Mouse (Mus musculus): ENCODE results near the gene Zfp526. TPM values are rescaled to one million over a fixed set of nuclear protein-coding genes. Genes with fewer than 3 reads are reported as not detected.

Gene Zfp526
- polyA plus RNA-seq, 1 experiment, result 18.0 TPM

DNA sequence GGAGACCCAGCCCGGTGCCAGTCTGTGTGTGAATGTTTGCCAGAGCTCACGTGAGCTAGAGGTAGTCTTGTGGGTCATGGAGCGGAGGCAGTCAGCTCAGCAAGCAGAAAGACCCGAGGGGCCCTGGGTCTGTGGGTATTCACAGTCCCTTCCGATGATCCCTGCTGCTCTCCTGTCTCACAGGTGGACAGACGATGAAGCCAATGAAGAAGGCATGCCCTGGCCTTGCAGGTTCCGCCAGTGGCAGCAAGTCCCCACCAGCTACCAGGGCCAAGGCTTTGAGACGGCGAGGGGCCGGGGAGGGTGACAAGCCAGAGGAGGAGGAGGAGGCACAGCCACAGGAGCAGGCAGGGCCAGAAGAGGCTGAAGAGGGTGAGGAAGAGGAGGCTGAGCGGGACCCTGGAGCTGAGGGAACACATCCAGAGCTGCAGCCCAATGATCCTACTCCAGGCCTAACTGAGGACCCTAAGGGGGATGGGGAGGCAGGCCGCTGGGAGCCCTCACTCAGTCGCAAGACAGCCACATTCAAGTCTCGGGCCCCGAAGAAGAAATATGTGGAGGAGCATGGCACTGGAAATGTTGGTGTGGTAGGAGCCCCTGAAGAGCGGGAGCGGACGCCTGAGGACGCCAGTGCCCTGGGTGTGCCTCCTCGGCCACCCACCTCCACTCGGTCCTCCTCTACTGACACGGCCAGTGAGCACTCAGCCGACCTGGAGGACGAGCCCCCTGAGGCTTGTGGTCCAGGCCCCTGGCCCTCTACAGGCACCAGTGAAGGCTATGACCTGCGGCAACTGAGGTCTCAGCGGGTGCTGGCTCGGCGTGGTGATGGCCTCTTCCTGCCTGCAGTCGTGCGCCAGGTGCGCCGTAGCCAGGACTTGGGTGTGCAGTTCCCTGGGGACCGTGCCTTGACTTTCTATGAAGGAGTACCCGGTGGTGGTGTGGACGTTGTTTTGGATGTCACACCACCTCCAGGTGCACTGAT, 49.7 kb downstream of the Zfp526 start:
- DNase-seq, result no peak
- Histone ChIP-seq H3K4me1 (ENCODE audit: control insufficient read depth, insufficient read depth, low read length) (peaks cover 14% of the 10 kb centered on the region), H3K4me3 (replicated peaks; ENCODE audit: extremely low read depth, low read depth, low read length) (no peak overlapping the region)
- 88% methylated on average over 35 of the region's 35 CpGs for WGBS
- TF ChIP-seq POLR2A (IDR thresholded peaks at IDR 0.05; ENCODE audit: borderline replicate concordance, extremely low read depth, low read depth, low read length) (no peak), CTCF (IDR thresholded peaks at IDR 0.05; ENCODE audit: insufficient read depth, low read length) (no peak)

DNA sequence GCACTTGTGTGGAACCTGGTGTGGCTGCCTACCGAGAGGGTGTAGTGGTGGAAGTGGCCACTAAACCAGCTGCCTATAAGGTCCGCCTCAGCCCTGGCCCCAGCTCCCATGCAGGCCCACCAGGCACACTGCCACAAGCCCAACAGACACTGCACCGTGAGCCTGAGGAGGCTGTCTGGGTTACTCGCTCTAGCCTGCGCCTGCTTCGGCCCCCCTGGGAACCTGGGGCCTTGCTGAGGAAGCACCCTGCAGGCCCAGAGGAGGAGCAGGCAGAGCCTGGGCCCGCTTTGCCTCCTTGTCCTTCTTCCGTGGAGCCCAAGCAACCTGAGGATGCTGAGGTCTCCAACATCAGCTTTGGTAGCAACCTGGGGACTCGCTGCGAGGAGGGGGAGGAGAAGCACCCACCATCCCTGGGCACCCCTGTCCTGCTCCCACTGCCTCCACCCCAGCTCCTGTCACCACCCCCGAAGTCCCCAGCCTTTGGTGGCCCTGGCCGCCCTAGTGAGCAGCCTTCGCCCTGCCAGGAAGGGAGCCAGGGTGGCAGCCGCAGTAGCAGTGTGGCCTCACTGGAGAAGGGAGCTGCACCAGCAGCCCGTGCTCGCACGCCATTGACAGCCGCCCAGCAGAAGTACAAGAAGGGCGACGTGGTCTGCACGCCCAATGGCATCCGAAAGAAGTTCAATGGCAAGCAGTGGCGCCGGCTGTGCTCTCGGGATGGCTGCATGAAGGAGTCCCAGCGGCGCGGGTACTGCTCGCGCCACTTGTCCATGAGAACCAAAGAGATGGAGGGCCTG, 50.6 kb downstream of the Zfp526 start:
- Histone ChIP-seq H3K4me1 (ENCODE audit: control insufficient read depth, insufficient read depth, low read length) (peaks cover 14% of the 10 kb centered on the region), H3K4me3 (replicated peaks; ENCODE audit: extremely low read depth, low read depth, low read length) (no peak overlapping the region)
- TF ChIP-seq POLR2A (IDR thresholded peaks at IDR 0.05; ENCODE audit: borderline replicate concordance, extremely low read depth, low read depth, low read length), result no peak
- TF ChIP-seq CTCF (IDR thresholded peaks at IDR 0.05; ENCODE audit: insufficient read depth, low read length), result no peak
- WGBS, result 88% methylated on average over 30 of the region's 30 CpGs
- no peak for DNase-seq

GRCm38 (mm10) chr7:25272445-25273258, 51.4 kb downstream of the Zfp526 start:
- no peak for DNase-seq
- peaks cover 17% of the 10 kb centered on the region for H3K4me1 ChIP-seq (ENCODE audit: control insufficient read depth, insufficient read depth, low read length)
- no peak overlapping the region for H3K4me3 ChIP-seq (replicated peaks; ENCODE audit: extremely low read depth, low read depth, low read length)
- 85% methylated on average over 38 of the region's 38 CpGs for WGBS
- TF ChIP-seq POLR2A (IDR thresholded peaks at IDR 0.05; ENCODE audit: borderline replicate concordance, extremely low read depth, low read depth, low read length), result no peak
- TF ChIP-seq CTCF (IDR thresholded peaks at IDR 0.05; ENCODE audit: insufficient read depth, low read length), result no peak

DNA sequence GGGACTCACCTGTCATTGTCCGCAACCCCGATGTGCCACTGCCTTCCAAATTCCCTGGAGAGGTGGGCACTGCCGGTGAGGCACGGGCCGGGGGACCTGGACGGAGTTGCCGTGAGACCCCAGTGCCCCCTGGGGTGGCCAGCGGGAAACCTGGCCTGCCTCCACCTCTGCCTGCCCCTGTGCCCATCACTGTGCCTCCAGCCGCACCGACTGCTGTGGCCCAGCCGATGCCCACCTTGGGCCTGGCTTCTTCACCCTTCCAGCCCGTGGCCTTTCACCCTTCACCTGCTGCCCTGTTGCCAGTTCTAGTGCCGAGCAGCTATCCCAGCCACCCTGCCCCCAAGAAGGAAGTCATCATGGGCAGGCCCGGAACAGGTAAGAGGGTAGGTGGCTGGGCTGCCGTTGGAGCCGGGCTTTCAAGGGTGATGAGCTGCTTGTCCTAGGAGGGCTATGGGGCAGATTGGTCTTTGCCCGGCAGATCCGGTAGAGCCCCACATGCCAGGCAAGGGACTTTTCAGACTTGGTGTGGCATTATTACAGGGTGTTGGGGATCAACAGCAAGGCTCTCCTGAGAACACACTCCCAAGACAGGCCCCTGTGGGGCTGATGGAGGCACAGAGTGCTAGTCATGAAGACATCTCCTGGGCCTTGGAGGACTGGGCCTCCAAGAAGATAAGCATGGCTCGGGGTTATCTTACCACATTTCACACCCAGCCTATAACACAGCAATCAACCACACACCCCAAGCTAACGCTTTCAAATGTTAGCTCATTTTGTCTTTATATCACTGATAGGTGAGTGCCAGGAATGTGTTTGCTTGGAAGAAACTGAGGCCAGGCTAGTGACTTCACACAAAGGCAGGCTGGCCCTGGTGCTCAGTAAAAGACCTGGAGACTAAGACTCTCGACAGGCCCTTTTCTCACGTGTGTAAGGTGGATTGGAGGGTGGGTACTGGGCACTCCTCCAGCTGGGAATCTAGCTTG, 52.3 kb downstream of the Zfp526 start:
- DNase-seq, result no peak
- 83% methylated on average over 22 of the region's 22 CpGs for WGBS
- H3K4me1 ChIP-seq (ENCODE audit: control insufficient read depth, insufficient read depth, low read length), result peaks cover 20% of the 10 kb centered on the region
- no peak overlapping the region for H3K4me3 ChIP-seq (replicated peaks; ENCODE audit: extremely low read depth, low read depth, low read length)
- no peak for TF ChIP-seq POLR2A (IDR thresholded peaks at IDR 0.05; ENCODE audit: borderline replicate concordance, extremely low read depth, low read depth, low read length)
- no peak for TF ChIP-seq CTCF (IDR thresholded peaks at IDR 0.05; ENCODE audit: insufficient read depth, low read length)

- Histone ChIP-seq H3K4me1 (ENCODE audit: control insufficient read depth, insufficient read depth, low read length) (peaks cover 16% of the 10 kb centered on the region), H3K4me3 (replicated peaks; ENCODE audit: extremely low read depth, low read depth, low read length) (no peak overlapping the region)
- TF ChIP-seq CTCF (IDR thresholded peaks at IDR 0.05; ENCODE audit: insufficient read depth, low read length) (no peak), POLR2A (IDR thresholded peaks at IDR 0.05; ENCODE audit: borderline replicate concordance, extremely low read depth, low read depth, low read length) (no peak)
- no peak for DNase-seq
- 35% methylated on average over 5 of the region's 5 CpGs for WGBS
Measured at GRCm38 (mm10) chr7:25274571-25274970, 53.3 kb downstream of the Zfp526 start.

- TF ChIP-seq CTCF (IDR thresholded peaks at IDR 0.05; ENCODE audit: insufficient read depth, low read length), result no peak
- no peak for TF ChIP-seq POLR2A (IDR thresholded peaks at IDR 0.05; ENCODE audit: borderline replicate concordance, extremely low read depth, low read depth, low read length)
- no peak for DNase-seq
- WGBS, result 84% methylated on average over 3 of the region's 3 CpGs
- Histone ChIP-seq H3K4me3 (replicated peaks; ENCODE audit: extremely low read depth, low read depth, low read length) (no peak overlapping the region), H3K4me1 (ENCODE audit: control insufficient read depth, insufficient read depth, low read length) (peaks cover 15% of the 10 kb centered on the region)
Measured at GRCm38 (mm10) chr7:25274996-25275395, 53.8 kb downstream of the Zfp526 start.

- peaks cover 21% of the 10 kb centered on the region for H3K4me1 ChIP-seq (ENCODE audit: control insufficient read depth, insufficient read depth, low read length)
- H3K4me3 ChIP-seq (replicated peaks; ENCODE audit: extremely low read depth, low read depth, low read length), result no peak overlapping the region
- 62% methylated on average over 9 of the region's 9 CpGs for WGBS
- DNase-seq, result no peak
- no peak for TF ChIP-seq CTCF (IDR thresholded peaks at IDR 0.05; ENCODE audit: insufficient read depth, low read length)
- no peak for TF ChIP-seq POLR2A (IDR thresholded peaks at IDR 0.05; ENCODE audit: borderline replicate concordance, extremely low read depth, low read depth, low read length)
Measured at GRCm38 (mm10) chr7:25275555-25276298, 54.5 kb downstream of the Zfp526 start.

Other genes starting within 250 kb of the Zfp526 start
- 806 and 948 TPM in 2 replicates for gene Rabac1, start 248.7 kb upstream of the Zfp526 start, polyA plus RNA-seq (2012; rRNA removed)
- 4.8 and 7.1 TPM in 2 replicates for gene Atp1a3, start 215.5 kb upstream of the Zfp526 start, polyA plus RNA-seq (2012; rRNA removed)
- gene Grik5, start 149.1 kb upstream of the Zfp526 start, polyA plus RNA-seq (2012; rRNA removed), result 28.5 and 31.1 TPM in 2 replicates
- gene Zfp574, start 148.9 kb upstream of the Zfp526 start, polyA plus RNA-seq (2012; rRNA removed), result 46.8 and 48.4 TPM in 2 replicates
- 6.0 and 6.1 TPM in 2 replicates for gene Pou2f2, start 41.7 kb upstream of the Zfp526 start, polyA plus RNA-seq (2012; rRNA removed)
- 37.6 and 42.4 TPM in 2 replicates for gene Dedd2, start 810 bp upstream of the Zfp526 start, polyA plus RNA-seq (2012; rRNA removed)
- 104 and 116 TPM in 2 replicates for gene Gsk3a, start 16.4 kb downstream of the Zfp526 start, polyA plus RNA-seq (2012; rRNA removed)
- 41.1 and 51.4 TPM in 2 replicates for gene Erf, start 29.3 kb downstream of the Zfp526 start, polyA plus RNA-seq (2012; rRNA removed)
- 96.1 and 107 TPM in 2 replicates for gene Cic, start 46.3 kb downstream of the Zfp526 start, polyA plus RNA-seq (2012; rRNA removed)
- gene Pafah1b3, start 76.6 kb downstream of the Zfp526 start, polyA plus RNA-seq (2012; rRNA removed), result 42.7 and 49.1 TPM in 2 replicates
- gene Prr19, start 80.0 kb downstream of the Zfp526 start, polyA plus RNA-seq (2012; rRNA removed), result not detected in 2 replicates
- not detected in 2 replicates for gene Tmem145, start 84.7 kb downstream of the Zfp526 start, polyA plus RNA-seq (2012; rRNA removed)
- 46.8 and 49.8 TPM in 2 replicates for gene Megf8, start 95.7 kb downstream of the Zfp526 start, polyA plus RNA-seq (2012; rRNA removed)
- gene Cnfn, start 148.3 kb downstream of the Zfp526 start, polyA plus RNA-seq (2012; rRNA removed), result 0.53 and 1,347 TPM in 2 replicates
- 90.2 and 103 TPM in 2 replicates for gene Lipe, start 177.3 kb downstream of the Zfp526 start, polyA plus RNA-seq (2012; rRNA removed)
- gene Cxcl17, start 191.5 kb downstream of the Zfp526 start, polyA plus RNA-seq (2012; rRNA removed), result 41.1 and 48.0 TPM in 2 replicates